Mouse (Mus musculus): ENCODE results near the gene Entpd6. TPM values are rescaled to one million over a fixed set of nuclear protein-coding genes. Genes with fewer than 3 reads are reported as not detected.

The Entpd6 gene
- 10 to 100 TPM; 14.0 to 14.2 TPM for total RNA-seq (2021)
- long read RNA-seq, experiment 1, transcript Entpd6-201 (14 exons, 2,540 nt), result major isoform, 23 of 38 reads
- long read RNA-seq, experiment 1, partial matches to known transcripts, result 7 of 38 reads
- long read RNA-seq, experiment 1, other reads (novel, unspliced or antisense), result 8 of 38 reads
- long read RNA-seq, experiment 2, transcript Entpd6-201 (14 exons, 2,540 nt), result major isoform, 8 of 20 reads
- long read RNA-seq, experiment 2, partial matches to known transcripts, result 6 of 20 reads
- long read RNA-seq, experiment 2, other reads (novel, unspliced or antisense), result 6 of 20 reads

DNA sequence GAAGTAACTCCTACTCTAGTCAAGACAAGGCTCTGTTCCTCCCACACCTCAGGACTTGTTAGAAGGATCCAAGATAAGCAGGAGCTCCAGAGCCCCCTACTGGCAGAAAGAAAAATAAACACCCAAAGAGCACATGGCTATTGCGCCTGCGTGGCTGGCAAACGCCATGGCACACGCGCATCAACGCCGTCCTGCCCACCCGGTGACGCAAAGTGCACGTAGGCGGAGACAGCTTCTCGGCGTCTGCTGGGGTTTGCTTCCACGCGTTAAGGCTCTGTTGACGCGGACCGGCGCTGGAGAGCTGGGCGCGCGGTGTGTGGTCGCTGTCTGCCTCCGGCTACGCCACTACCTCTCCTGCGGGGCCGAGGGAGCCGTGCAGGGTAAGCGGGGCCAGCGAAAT lies at the start of gene Entpd6:
TSS of gene Entpd6 (plus strand) at position 189 of the 400 bp plus-strand sequence.
- peak; percentile 95 for DNase-seq

DNA sequence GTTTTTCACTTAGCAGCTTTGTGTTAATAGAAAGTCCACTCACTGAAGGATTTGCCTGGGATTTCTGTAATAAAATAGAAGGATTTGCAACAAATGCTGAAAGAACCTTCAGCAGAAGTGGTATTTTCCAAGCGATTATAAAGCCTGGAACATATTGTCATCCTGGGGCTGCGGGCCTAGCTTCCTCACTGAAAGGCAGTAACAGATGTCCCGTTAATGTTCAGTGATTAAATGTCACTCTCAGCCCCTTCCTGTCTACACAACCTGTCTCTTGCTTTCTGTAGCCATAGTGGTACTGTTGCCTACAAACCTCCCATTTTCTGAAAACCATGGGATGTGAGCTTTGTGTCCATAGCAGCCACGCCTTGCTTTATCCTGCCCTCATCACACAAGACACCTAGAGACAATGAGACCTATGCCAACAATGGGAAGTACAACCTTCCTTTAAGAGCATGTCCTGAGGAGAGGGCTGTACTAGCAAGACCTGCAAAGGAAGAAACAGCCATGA lies 36.6 kb upstream of the Entpd6 start:
- no peak for DNase-seq

- no peak for DNase-seq
These were observed 12.9 kb upstream of the Entpd6 start for GRCm38 (mm10) chr2:150735756-150736576.

GRCm38 (mm10) chr2:150737881-150738280 lies 11.0 kb upstream of the Entpd6 start:
- DNase-seq, result no peak

- no peak for DNase-seq
These were observed 8.5 kb upstream of the Entpd6 start for GRCm38 (mm10) chr2:150740145-150740841.

DNA sequence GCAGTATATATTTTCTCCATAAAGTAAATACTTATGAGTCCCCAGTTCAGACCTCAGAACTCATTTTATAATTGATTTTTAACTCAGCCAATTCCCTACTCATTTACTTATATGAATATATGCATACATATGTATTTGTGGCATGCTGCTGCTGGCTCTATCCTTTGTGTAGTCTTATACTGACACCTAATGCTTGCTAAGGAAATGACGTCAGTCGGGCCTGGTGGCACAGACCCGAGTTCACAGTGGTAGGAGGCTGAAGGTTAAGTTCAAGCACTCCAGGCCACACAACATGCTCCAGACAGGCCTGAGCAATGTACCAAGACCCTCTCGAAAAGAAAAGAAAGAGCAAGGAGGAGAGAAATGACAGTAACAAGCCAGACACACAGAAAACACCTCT lies 7.4 kb upstream of the Entpd6 start:
- no peak for DNase-seq

DNA sequence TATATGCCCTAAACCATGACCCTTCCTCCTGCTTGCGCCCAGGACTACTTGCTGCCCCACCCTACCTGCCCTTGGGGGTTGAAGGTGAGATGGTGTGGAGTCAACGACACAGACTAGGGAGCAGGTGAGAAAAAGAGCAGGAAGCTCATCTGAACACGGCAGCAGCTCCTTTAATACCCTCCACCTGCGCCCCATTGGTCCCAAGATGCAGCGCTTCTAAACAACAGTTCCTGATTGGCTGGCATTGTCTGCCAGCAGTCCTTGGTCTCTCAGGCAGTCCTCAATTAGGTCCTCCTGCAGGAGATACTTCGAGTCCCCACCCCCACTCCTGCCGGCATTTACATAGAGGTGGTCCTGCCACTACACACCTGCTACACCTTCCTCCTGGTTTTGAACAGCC lies 3.8 kb upstream of the Entpd6 start:
- no peak for DNase-seq

DNA sequence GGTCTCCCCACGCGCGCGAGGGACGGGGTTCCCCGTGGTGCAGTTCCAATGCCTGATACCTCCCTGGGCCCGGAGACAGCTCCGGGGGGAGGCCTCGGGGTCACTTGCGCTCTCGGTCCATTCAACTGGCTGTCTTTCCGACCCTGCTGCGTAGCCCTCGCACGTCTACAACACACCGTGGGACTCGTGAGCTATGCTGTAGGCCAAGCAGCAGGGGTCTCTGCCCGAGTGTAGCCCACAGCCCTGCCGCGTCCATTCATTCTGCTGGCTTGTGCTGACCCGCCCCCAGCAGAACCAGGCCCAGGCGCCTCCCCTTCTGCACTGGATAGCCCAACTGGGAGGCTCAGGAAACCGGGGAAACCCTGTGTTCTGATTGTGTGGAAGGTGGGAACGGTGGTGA lies 441 bp downstream of the Entpd6 start:
- peak; percentile 53 for DNase-seq

- DNase-seq, result no peak
These were observed 1.5 kb downstream of the Entpd6 start for GRCm38 (mm10) chr2:150750129-150750979.

DNA sequence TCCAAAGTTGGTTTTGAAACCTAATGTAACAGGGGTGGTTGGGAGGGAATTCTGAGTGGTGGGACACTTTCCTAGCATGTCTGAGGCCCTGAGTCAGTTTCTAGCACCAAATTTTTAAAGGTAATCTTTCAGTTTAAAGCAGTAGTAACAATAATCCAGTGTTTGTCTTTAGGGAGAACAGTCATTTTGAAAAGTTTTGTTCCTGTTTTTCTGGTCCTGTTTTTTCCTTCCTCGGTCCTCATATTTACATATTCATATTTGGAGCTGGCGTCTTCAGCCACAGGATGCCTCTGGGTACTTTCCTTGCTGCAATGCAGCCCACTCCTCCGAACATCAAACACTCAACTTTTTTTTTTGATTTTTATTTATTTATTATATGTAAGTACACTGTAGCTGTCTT lies 6.2 kb downstream of the Entpd6 start:
- DNase-seq, result no peak

GRCm38 (mm10) chr2:150761476-150761875 lies 12.6 kb downstream of the Entpd6 start:
- no peak for DNase-seq

GRCm38 (mm10) chr2:150765619-150766018 lies 16.8 kb downstream of the Entpd6 start:
- DNase-seq, result peak; percentile 64

GRCm38 (mm10) chr2:150766083-150766862 lies 17.4 kb downstream of the Entpd6 start:
- no peak for DNase-seq

DNA sequence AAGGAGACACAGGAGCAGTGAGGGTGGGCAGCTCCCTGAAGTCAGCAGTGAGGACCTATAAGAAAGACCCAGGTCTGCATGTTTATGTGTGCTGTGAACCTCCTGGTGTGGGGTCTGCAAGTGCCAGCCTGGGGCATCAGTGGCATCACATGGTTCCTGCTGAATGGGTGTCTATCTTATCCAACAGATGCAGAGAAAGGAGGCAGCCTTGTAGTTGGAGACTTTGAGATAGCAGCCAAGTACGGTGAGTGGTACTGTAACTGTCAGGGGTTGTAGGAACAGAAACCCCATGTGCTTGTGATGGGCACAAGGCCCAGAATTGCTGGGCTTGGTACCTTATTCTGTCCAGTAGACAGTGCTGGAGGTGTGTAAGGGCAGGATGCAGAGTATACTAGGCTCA lies 19.8 kb downstream of the Entpd6 start:
- DNase-seq, result no peak

DNA sequence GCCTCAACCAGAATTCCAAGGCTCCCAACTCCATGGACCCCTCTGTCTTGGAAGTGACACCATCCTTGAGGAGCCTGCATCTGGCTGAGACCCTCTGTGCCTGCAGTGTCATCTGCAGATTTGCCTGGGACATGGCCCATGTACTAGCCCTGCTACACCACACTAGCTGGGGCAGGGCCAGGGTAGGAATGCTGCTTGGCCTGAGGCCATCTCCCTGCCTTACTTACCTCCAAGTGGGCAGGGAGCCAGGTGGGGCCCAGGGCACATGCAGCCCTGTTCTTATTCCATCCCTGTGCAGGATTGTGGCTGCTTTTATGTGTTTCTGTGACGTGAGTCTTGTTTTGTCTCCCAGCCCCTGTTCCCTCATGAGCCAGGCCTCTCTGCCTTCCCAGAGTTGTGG lies 21.9 kb downstream of the Entpd6 start:
- peak; percentile 88 for DNase-seq

GRCm38 (mm10) chr2:150771169-150771568 lies 22.3 kb downstream of the Entpd6 start:
- DNase-seq, result no peak

- DNase-seq, result peak; percentile 46
These were observed 23.2 kb downstream of the Entpd6 start for GRCm38 (mm10) chr2:150771996-150772395.

GRCm38 (mm10) chr2:150772466-150773119 lies 23.8 kb downstream of the Entpd6 start:
- no peak for DNase-seq

DNA sequence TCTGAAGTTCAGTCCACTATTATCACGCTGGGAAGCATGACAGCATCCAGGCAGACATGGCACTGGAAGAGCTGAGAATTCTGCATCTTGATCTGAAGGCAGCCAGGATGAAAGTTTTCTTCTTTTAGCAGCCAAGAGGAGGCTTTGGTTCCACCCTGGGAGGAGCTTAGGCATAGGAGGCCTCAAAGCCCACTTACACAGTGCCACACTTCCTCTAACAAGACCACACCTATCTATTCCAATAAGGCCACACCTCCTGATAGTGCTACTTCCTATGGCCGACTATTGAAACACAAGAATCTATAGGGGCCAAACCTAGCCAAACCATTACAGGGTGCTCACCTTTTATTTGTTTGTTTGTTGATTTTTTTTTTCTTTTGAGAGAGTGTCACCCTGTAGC lies 34.0 kb downstream of the Entpd6 start:
- no peak for DNase-seq

Measured in adrenal gland, postnatal 10 days (tissue).